Mouse (Mus musculus): ENCODE measurements around the gene D430041D05Rik. TPM values are rescaled to one million over a fixed set of nuclear protein-coding genes. Genes with fewer than 3 reads are reported as not detected.

Gene D430041D05Rik
- polyA plus RNA-seq, 1 experiment from 2014 or later, result 0.22 TPM

- Histone ChIP-seq H3K36me3 (ENCODE audit: control insufficient read depth, insufficient read depth, low read length) (no peaks in the 10 kb centered on the region), H3K27ac (ENCODE audit: low read length) (no peak overlapping the region), H3K4me2 (replicated peaks; ENCODE audit: low read depth, low read length) (no peak overlapping the region), H3K4me3 (ENCODE audit: low read depth, low read length) (no peak overlapping the region), H3K4me1 (ENCODE audit: control insufficient read depth, insufficient read depth, low read length) (0 out of 2 replicates have a peak, but pooled peaks cover 3% of the 10 kb centered on the region), H3K9ac (replicated peaks; ENCODE audit: low read depth, low read length) (no peak overlapping the region), H3K9me3 (ENCODE audit: control insufficient read depth, low read depth, low read length) (no peaks in the 10 kb centered on the region), H3K27me3 (ENCODE audit: control insufficient read depth, insufficient read depth, low read length) (no peaks in the 10 kb centered on the region)
- 26% methylated on average over 12 of the region's 12 CpGs for WGBS
- no peak for ATAC-seq (ENCODE audit: insufficient number of reproducible peaks, insufficient read depth, low FRiP score, low read depth)
Observed at GRCm38 (mm10) chr2:104133042-104133810, 277.6 kb downstream of the D430041D05Rik start.

GRCm38 (mm10) chr2:104132266-104132859 is 278.4 kb downstream of the D430041D05Rik start:
- ATAC-seq (ENCODE audit: insufficient number of reproducible peaks, insufficient read depth, low FRiP score, low read depth), result no peak
- 72% methylated on average over 7 of the region's 7 CpGs for WGBS
- no peaks in the 10 kb centered on the region for H3K9me3 ChIP-seq (ENCODE audit: control insufficient read depth, low read depth, low read length)

GRCm38 (mm10) chr2:104130969-104131368 is 279.8 kb downstream of the D430041D05Rik start:
- Histone ChIP-seq H3K36me3 (ENCODE audit: control insufficient read depth, insufficient read depth, low read length) (no peaks in the 10 kb centered on the region), H3K9ac (replicated peaks; ENCODE audit: low read depth, low read length) (no peak overlapping the region), H3K27me3 (ENCODE audit: control insufficient read depth, insufficient read depth, low read length) (no peaks in the 10 kb centered on the region), H3K27ac (ENCODE audit: low read length) (no peak overlapping the region), H3K4me1 (ENCODE audit: control insufficient read depth, insufficient read depth, low read length) (0 out of 2 replicates have a peak, but pooled peaks cover 3% of the 10 kb centered on the region), H3K9me3 (ENCODE audit: control insufficient read depth, low read depth, low read length) (no peaks in the 10 kb centered on the region), H3K4me3 (ENCODE audit: low read depth, low read length) (no peak overlapping the region), H3K4me2 (replicated peaks; ENCODE audit: low read depth, low read length) (no peak overlapping the region)
- no peak for ATAC-seq (ENCODE audit: insufficient number of reproducible peaks, insufficient read depth, low FRiP score, low read depth)
- WGBS, result 60% methylated on average over 3 of the region's 3 CpGs

More at GRCm38 (mm10) chr2:104132266-104132859, 278.4 kb downstream of the D430041D05Rik start:
- Histone ChIP-seq H3K27ac (ENCODE audit: low read length) (no peak overlapping the region), H3K9ac (replicated peaks; ENCODE audit: low read depth, low read length) (no peak overlapping the region), H3K4me3 (ENCODE audit: low read depth, low read length) (no peak overlapping the region), H3K4me2 (replicated peaks; ENCODE audit: low read depth, low read length) (no peak overlapping the region), H3K4me1 (ENCODE audit: control insufficient read depth, insufficient read depth, low read length) (0 out of 2 replicates have a peak, but pooled peaks cover 3% of the 10 kb centered on the region), H3K36me3 (ENCODE audit: control insufficient read depth, insufficient read depth, low read length) (no peaks in the 10 kb centered on the region), H3K27me3 (ENCODE audit: control insufficient read depth, insufficient read depth, low read length) (no peaks in the 10 kb centered on the region)

- H3K4me2 ChIP-seq (replicated peaks; ENCODE audit: low read depth, low read length), result no peak overlapping the region
- no peak overlapping the region for H3K9ac ChIP-seq (replicated peaks; ENCODE audit: low read depth, low read length)
- no peaks in the 10 kb centered on the region for H3K9me3 ChIP-seq (ENCODE audit: control insufficient read depth, low read depth, low read length)
- WGBS, result 69% methylated on average over 6 of the region's 6 CpGs
- H3K4me1 ChIP-seq (ENCODE audit: control insufficient read depth, insufficient read depth, low read length), result 0 out of 2 replicates have a peak, but pooled peaks cover 3% of the 10 kb centered on the region
- no peaks in the 10 kb centered on the region for H3K27me3 ChIP-seq (ENCODE audit: control insufficient read depth, insufficient read depth, low read length)
- 0 out of 2 replicates have a peak overlapping the region, but pooled peaks have one; percentile 11 for H3K27ac ChIP-seq (ENCODE audit: low read length)
- peak; percentile 59; the same call in 1 of the 2 replicates for ATAC-seq (ENCODE audit: insufficient number of reproducible peaks, insufficient read depth, low FRiP score, low read depth)
- H3K36me3 ChIP-seq (ENCODE audit: control insufficient read depth, insufficient read depth, low read length), result no peaks in the 10 kb centered on the region
- H3K4me3 ChIP-seq (ENCODE audit: low read depth, low read length), result no peak overlapping the region
Observed at GRCm38 (mm10) chr2:104130165-104130564, 280.6 kb downstream of the D430041D05Rik start.

- H3K4me1 ChIP-seq (ENCODE audit: control insufficient read depth, insufficient read depth, low read length), result 0 out of 2 replicates have a peak, but pooled peaks cover 3% of the 10 kb centered on the region
- H3K9me3 ChIP-seq (ENCODE audit: control insufficient read depth, low read depth, low read length), result no peaks in the 10 kb centered on the region
- no peak overlapping the region for H3K4me2 ChIP-seq (replicated peaks; ENCODE audit: low read depth, low read length)
- no peak overlapping the region; the same call in 1 of the 2 replicates for H3K27ac ChIP-seq (ENCODE audit: low read length)
- no peak overlapping the region for H3K4me3 ChIP-seq (ENCODE audit: low read depth, low read length)
- WGBS, result 76% methylated on average over 13 of the region's 13 CpGs
- H3K27me3 ChIP-seq (ENCODE audit: control insufficient read depth, insufficient read depth, low read length), result no peaks in the 10 kb centered on the region
- ATAC-seq (ENCODE audit: insufficient number of reproducible peaks, insufficient read depth, low FRiP score, low read depth), result peak; percentile 69
- H3K9ac ChIP-seq (replicated peaks; ENCODE audit: low read depth, low read length), result no peak overlapping the region
- no peaks in the 10 kb centered on the region for H3K36me3 ChIP-seq (ENCODE audit: control insufficient read depth, insufficient read depth, low read length)
Observed at GRCm38 (mm10) chr2:104128803-104129531, 281.8 kb downstream of the D430041D05Rik start.

DNA sequence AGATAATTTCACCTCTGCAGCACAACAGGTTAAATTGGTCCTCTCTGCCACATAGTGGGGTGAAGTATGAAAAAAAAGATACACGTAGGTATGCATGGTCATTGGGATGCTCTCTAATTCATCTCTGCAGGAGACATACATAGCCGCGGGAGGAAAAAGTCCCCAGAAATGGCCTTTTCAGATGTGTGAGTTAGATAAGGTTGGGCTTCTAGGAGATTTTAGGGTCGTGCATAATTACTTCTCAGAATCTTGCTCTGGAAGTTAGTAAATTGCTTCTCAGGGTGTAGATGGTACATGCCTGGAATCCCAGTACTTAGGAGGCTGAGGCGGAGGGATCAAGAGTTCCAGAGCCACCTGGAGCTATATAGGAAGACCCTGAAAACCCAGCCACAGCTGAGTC is 286.7 kb downstream of the D430041D05Rik start:
- H3K27ac ChIP-seq (ENCODE audit: low read length), result no peak overlapping the region
- H3K4me2 ChIP-seq (replicated peaks; ENCODE audit: low read depth, low read length), result no peak overlapping the region
- no peak for ATAC-seq (ENCODE audit: insufficient number of reproducible peaks, insufficient read depth, low FRiP score, low read depth)
- H3K4me1 ChIP-seq (ENCODE audit: control insufficient read depth, insufficient read depth, low read length), result peaks cover 6% of the 10 kb centered on the region; the same call in 1 of the 2 replicates
- 70% methylated on average over 5 of the region's 5 CpGs for WGBS
- no peaks in the 10 kb centered on the region for H3K9me3 ChIP-seq (ENCODE audit: control insufficient read depth, low read depth, low read length)
- no peak overlapping the region for H3K9ac ChIP-seq (replicated peaks; ENCODE audit: low read depth, low read length)
- H3K4me3 ChIP-seq (ENCODE audit: low read depth, low read length), result no peak overlapping the region
- no peaks in the 10 kb centered on the region for H3K36me3 ChIP-seq (ENCODE audit: control insufficient read depth, insufficient read depth, low read length)
- H3K27me3 ChIP-seq (ENCODE audit: control insufficient read depth, insufficient read depth, low read length), result no peaks in the 10 kb centered on the region

GRCm38 (mm10) chr2:104123540-104123939 is 287.3 kb downstream of the D430041D05Rik start:
- Histone ChIP-seq H3K4me1 (ENCODE audit: control insufficient read depth, insufficient read depth, low read length) (peaks cover 6% of the 10 kb centered on the region; the same call in 1 of the 2 replicates), H3K9ac (replicated peaks; ENCODE audit: low read depth, low read length) (no peak overlapping the region)
- WGBS, result 42% methylated on average over 3 of the region's 3 CpGs

More at GRCm38 (mm10) chr2:104123540-104123939, 287.3 kb downstream of the D430041D05Rik start:
- no peaks in the 10 kb centered on the region for H3K9me3 ChIP-seq (ENCODE audit: control insufficient read depth, low read depth, low read length)
- 0 out of 2 replicates have a peak overlapping the region, but pooled peaks have one; percentile 67 for H3K4me3 ChIP-seq (ENCODE audit: low read depth, low read length)
- ATAC-seq (ENCODE audit: insufficient number of reproducible peaks, insufficient read depth, low FRiP score, low read depth), result no peak
- H3K27ac ChIP-seq (ENCODE audit: low read length), result no peak overlapping the region
- H3K36me3 ChIP-seq (ENCODE audit: control insufficient read depth, insufficient read depth, low read length), result no peaks in the 10 kb centered on the region
- H3K27me3 ChIP-seq (ENCODE audit: control insufficient read depth, insufficient read depth, low read length), result no peaks in the 10 kb centered on the region
- peak overlapping the region; percentile 94 for H3K4me2 ChIP-seq (replicated peaks; ENCODE audit: low read depth, low read length)

Data from stomach, embryonic 14.5 days (tissue).